Mouse (Mus musculus): ENCODE results near the gene Mterf4. TPM values are rescaled to one million over a fixed set of nuclear protein-coding genes. Genes with fewer than 3 reads are reported as not detected.

Mterf4 gene
- total RNA-seq, 1 experiment from 2014 or later = 29.6 TPM

DNA sequence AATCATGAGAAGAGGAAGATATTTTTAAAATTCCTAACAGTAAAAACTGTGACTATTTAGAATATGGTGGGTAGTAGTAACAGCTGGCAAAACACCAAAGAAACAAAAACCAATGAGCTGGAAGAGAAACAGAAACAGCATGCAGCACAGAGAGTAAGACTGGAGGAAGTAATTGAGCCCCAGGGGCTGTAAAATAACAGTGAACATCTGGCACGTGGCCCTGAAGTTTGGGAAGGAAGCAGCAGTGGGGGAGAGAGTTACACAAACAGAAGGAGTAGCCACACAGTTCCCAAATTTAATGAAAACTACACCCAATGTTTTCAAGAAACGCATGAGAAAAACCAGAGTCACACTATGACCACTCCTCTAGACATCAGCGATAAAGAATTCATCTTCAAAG, 38.5 kb downstream of the Mterf4 start:
- DNase-seq = no peak

DNA sequence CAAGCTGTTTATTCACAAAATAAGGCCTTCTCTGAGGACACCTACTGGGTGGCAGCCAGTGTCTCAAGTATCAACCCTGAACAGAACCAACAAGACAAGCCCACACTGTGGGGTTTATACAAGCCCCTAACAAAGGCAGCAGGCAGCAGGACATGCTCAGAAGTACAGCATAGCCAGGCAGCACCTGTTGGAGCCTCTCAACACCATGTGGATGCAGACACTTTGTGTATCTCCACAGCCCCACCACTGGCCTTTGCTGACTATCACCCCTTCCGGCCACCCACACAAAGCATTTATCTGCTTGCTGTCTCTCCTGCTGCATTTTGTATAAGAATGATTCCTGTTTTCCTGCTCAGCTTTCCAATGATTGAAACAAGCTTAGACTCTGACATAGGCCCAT, 48.2 kb downstream of the Mterf4 start:
- no peak for DNase-seq

DNA sequence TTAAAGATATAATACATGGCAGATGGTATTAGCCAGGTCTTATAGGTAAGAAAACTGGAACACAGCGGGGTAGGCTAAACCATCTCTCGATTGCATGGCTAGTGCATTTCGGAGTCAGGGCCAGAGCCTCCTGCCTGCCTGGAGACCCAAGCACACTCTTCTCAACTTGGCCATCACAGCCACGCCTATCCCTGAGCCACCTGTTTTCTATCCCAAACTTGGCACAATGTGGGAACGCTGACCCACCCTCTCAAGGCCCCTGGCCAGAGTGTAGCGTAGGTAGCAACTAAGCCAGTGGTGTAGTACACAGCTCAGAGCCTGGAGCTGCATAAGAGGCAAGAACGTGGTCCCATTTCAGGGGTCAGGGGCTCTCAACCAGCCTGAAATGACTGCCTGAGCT, 50.0 kb downstream of the Mterf4 start:
- no peak for DNase-seq

DNA sequence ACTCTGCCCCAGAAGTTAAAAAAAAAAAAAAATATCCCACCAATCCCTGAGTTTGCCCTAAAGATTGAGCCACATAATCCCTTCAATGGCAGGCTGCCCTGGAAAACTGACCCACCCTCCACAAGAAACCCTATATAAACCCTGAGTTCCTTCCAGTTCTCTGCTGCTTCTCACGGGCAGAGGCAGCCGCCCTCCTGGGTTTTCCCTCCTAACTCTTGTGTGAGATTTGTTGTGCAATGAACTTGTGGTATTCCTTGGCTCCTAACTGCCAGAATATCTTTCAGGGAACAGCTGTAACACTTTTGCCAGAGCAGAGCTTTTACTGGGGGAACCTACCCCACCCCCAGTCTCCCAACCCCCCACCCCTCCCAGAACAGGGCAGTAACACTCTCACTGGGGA, 53.1 kb downstream of the Mterf4 start:
- DNase-seq = no peak

Small RNA genes within 50 kb of the gene (microRNA-seq; reads per million reads assigned to microRNA genes)
- 0 reads per million in 2 experiments for gene Mir6345
- 0 reads per million in 2 experiments for gene Mir6901
- gene Mir6902 = 0 to 0.69 reads per million in 2 experiments

Other genes starting within 250 kb of the Mterf4 start
- gene Kif1a, start 204.0 kb downstream of the Mterf4 start, total RNA-seq (2021) = 15.6 and 26.0 TPM in 2 replicates
- 3.6 TPM in 1 of 2 replicates, not detected in the other for gene Agxt, start 170.7 kb downstream of the Mterf4 start, total RNA-seq (2021)
- not detected in 2 replicates for gene 2310007B03Rik, start 145.0 kb downstream of the Mterf4 start, total RNA-seq (2021)
- 0.03 TPM in 1 of 2 replicates, not detected in the other for gene Crocc2, start 137.2 kb downstream of the Mterf4 start, total RNA-seq (2021)
- gene Sned1, start 70.1 kb downstream of the Mterf4 start, total RNA-seq (2021) = 32.5 and 34.1 TPM in 2 replicates
- gene Ppp1r7, start 36.9 kb upstream of the Mterf4 start, total RNA-seq (2021) = 14.9 and 31.2 TPM in 2 replicates
- gene Pask, start 37.6 kb upstream of the Mterf4 start, total RNA-seq (2021) = 4.1 and 6.3 TPM in 2 replicates
- gene Ano7, start 68.0 kb upstream of the Mterf4 start, total RNA-seq (2021) = not detected in 2 replicates
- gene Hdlbp, start 172.9 kb upstream of the Mterf4 start, total RNA-seq (2021) = 339 and 351 TPM in 2 replicates
- gene Farp2, start 206.2 kb upstream of the Mterf4 start, total RNA-seq (2021) = 19.2 and 26.9 TPM in 2 replicates